Mouse (Mus musculus): ENCODE results near the gene Sorcs2. TPM values are rescaled to one million over a fixed set of nuclear protein-coding genes. Genes with fewer than 3 reads are reported as not detected.

Gene Sorcs2
- total RNA-seq, 2 experiments from 2014 or later = 1.8 TPM

DNA sequence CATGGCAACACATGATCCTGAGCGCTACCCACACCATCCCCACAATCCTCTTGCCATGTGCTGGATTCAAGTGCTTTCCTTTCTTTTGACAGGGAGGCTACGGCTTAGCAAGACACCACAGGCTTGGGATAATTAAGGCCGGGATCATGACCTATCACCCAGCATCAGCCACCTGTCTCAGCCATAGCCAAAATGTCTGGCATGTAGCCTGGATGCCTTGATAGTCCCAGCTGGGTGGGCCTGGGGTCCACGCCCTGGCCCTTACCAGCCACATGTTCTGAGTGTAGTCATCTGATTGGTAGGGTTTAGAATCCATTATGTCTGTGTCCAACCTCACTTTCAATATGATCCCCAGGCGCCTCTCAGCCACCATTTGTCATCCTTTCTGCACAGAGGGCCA lies 218.2 kb downstream of the Sorcs2 start:
- DNase-seq (ENCODE audit: low spot score) = no peak

DNA sequence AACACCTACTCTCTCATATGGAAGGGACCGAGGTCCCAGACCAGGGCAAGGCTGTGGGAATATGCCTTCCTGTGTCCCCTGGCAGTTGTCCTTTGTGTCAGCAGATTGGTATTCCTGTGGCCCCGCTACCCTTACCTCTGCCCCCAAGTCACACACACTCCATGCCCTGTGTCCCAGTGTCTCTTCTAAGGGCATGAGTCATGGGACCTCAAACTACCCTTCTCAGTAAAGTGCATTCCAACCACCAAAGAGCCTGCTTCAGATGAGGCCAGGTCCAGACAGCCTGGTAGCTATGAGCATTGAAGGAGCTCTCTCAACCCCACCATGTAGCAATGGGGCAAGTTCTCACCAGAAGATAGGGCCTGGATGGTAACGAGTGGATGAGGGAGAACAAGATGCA lies 219.2 kb downstream of the Sorcs2 start:
- no peak for DNase-seq (ENCODE audit: low spot score)

GRCm38 (mm10) chr5:36178215-36178614 lies 219.7 kb downstream of the Sorcs2 start:
- DNase-seq (ENCODE audit: low spot score) = no peak

- DNase-seq (ENCODE audit: low spot score) = no peak
Measured at GRCm38 (mm10) chr5:36176873-36177272, 221.1 kb downstream of the Sorcs2 start.

DNA sequence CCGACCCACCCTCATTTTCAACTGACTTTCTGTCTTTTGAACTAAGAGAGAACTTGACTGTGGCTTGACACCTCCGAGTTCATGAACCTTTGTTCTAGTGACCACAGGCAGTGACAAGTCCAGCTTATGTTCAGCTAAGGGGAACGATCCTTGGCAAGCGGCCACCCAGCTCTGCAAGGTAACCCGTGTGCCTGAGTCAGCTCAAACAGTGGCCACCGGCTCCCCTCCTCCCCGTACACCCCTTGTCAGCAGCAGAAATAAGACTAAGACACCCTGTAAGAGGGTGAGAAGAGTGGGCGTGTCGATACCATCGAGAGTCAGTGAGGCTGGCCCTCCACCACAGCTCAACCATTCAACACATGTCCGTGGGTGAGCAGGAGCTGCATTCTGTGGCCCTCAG lies 221.5 kb downstream of the Sorcs2 start:
- no peak for DNase-seq (ENCODE audit: low spot score)

- DNase-seq (ENCODE audit: low spot score) = no peak
Measured at GRCm38 (mm10) chr5:36174569-36175115, 223.3 kb downstream of the Sorcs2 start.

- DNase-seq (ENCODE audit: low spot score) = peak; percentile 72
Measured at GRCm38 (mm10) chr5:36168963-36169650, 228.8 kb downstream of the Sorcs2 start.

DNA sequence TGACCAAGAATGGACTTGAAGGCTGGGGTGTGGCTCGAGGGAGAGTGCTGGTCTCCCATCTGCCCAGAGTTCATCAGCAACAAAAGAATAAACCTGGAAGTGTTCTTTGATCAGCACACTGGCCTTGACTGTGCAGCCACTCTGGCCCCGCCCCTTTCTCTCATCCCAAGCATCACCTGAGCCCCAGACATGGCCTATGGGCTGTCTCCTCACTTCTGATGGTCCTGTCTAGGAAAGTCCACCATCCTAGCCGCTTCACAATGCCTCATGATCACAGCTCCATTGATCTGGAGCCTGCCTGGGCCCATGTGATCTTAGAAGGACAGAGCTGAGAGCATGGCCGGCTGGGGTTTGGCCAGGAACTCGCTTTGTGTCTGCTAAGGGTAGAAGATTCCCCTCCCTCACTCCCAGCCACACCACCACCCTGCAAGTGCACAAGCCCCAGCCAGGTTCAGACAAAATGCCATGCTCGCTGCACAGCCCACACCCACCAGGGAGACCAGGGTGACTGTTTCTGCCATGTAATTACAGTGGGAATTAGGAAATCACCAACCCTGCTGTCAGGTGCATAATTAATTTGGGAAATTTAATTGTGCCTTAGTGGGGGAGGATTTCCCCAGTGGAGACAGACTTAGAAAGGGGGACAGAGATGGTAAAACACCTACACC lies 231.5 kb downstream of the Sorcs2 start:
- no peak for DNase-seq (ENCODE audit: low spot score)

DNA sequence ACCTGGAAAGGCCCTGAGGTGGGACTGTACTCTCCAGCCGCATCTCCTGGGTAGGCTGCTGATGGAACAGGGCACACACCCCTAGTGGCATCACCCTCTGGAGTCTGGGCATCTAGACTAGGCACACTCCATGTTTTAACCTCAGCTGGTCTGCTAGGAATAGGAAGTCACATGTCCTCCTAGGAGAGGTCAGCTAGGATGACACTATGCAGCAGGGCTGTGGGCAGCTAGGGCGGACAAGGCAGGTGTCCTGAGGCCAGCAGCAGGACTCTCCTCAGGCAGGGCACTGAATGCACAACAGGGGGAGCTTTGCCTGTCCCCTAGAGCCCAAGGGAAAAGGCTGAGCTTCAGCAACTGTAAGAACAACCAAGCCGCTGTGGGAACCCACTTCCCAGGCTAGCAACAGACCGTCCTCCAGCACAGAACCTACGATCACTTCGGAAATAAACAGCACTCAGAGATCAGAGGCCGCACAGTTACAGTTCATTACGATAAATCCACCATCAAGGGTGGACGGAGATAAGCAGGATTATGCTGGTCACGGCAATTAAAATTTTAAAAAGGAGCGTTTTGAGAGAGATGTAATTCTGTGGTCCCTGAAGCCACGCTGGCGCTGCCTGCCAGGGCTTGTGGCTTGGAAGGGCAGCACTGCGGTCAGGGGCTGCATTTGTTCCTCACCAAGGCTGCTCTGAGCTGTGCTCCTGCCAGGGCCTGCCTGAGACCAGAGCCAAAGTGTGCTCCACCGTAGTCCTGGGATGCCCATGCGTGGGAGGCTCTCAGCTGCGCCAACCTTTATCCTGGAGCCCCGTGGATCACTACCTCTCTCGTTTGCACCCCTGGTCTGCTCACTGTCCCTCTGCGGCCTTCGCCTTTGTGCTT lies 232.3 kb downstream of the Sorcs2 start:
- peak; percentile 15 for DNase-seq (ENCODE audit: low spot score)

GRCm38 (mm10) chr5:36154879-36155485 lies 243.0 kb downstream of the Sorcs2 start:
- DNase-seq (ENCODE audit: low spot score) = no peak

DNA sequence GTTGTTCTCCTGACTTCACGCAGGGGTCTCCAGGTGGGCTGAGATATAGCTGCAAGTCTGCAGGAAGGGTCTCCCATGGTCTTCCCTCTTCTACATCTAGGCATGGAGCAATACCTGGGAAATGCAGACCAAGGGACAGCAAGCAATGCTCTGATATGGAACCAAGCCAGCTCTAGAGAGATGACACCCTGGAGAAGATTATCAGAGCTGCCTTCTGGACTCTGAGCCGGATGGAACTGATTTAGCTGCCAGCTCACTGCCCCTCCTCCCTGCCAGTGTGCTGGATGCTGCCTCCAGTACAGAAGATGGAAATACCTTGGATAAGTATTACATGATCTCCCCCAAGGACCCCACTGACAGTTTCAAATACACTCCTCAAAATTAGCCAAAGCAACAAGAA lies 244.7 kb downstream of the Sorcs2 start:
- no peak for DNase-seq (ENCODE audit: low spot score)

DNA sequence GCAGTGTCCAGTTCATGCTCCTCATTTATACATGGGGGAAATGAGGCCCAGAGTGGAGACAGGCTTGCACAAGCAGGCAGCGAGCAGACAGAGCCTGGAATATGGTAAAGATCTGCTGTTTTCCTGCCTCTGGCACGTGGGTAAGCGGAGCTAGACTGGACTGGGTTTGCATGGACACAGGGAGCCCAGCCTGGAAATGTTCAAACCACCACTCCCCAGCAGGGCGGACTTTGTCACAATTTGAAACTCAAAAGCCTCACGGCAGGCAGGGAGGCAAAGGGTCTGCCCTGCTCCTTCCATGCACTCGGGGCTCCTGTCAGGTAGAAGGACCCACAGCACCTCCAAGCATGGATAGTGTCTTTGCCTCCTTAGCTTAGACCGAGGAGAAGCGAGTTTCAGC lies 246.9 kb downstream of the Sorcs2 start:
- no peak for DNase-seq (ENCODE audit: low spot score)

GRCm38 (mm10) chr5:36149098-36149497 lies 248.8 kb downstream of the Sorcs2 start:
- DNase-seq (ENCODE audit: low spot score) = no peak

DNA sequence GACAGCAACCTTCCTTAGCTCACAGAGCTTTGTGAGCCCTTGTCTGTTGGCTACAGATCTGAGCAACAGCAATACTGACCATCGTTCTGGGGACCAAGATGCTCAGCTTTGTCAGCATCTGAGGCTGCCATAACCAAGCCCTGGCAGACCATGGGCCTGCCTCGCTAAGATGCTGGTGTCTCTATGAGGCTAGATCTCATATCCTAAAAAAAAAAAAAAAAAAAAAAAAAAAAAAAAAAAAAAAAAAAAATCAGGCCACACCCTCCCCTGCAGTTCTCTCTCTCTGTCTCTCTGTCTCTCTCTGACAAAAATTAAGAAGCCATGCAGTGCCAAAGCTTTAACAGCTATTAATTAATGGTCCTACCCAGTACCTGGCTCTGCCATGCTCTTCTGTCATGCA lies 251.3 kb downstream of the Sorcs2 start:
- no peak for DNase-seq (ENCODE audit: low spot score)

DNA sequence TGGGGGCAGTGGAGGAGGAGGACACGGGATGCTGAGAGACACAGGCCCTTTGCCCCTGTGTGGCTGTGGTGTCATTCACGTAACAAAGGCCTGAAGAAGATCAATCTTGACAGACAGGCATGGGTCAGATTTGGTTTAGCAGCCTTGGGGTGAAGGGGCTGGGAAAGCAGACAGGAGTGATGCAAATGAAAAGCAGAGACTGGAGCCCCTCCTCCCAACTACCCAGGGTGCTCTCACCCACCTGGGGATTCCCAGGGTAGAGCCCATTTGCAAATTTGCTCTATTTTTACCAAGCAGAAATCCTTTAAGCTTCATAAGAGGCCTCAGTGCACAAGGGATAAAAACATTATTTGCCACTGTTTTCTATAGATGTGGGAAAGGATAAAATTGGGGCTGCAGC lies 253.4 kb downstream of the Sorcs2 start:
- no peak for DNase-seq (ENCODE audit: low spot score)

DNA sequence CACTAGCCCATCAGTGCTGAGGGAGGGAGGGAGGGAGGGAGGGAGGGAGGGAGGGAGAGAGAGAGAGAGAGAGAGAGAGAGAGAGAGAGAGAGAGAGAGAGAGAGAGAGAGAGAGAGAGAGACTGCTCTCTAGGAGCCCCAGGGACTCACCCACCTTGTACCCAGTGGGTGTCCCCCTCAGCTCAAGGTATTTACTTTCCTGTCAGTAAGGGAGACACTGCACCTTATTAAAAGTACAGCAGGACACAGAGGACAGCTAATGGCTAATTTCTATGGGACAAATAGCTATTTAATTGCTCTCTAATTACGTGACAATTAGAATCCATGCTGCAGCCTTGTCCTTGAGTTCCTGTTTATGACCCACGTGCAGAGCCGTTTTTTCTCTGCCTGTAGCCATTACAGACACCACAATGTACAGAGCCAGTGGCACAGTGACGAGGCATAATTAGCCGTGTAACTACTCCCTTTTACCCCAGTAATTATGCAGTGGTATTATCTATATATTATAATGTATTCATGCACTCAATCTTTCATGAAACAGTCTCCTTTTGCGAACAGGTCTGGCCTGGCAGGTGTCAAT lies 256.2 kb downstream of the Sorcs2 start:
- DNase-seq (ENCODE audit: low spot score) = no peak

- no peak for DNase-seq (ENCODE audit: low spot score)
Measured at GRCm38 (mm10) chr5:36141112-36141511, 256.8 kb downstream of the Sorcs2 start.

- DNase-seq (ENCODE audit: low spot score) = no peak
Measured at GRCm38 (mm10) chr5:36139766-36140165, 258.2 kb downstream of the Sorcs2 start.

- no peak for DNase-seq (ENCODE audit: low spot score)
Measured at GRCm38 (mm10) chr5:36135874-36136542, 261.9 kb downstream of the Sorcs2 start.

- DNase-seq (ENCODE audit: low spot score) = no peak
Measured at GRCm38 (mm10) chr5:36134302-36134701, 263.6 kb downstream of the Sorcs2 start.

GRCm38 (mm10) chr5:36133893-36134292 lies 264.0 kb downstream of the Sorcs2 start:
- DNase-seq (ENCODE audit: low spot score) = peak; percentile 29
